Mouse (Mus musculus) heart, embryonic 10.5 days (tissue): ENCODE results near the gene Slc28a2. TPM values are rescaled to one million over a fixed set of nuclear protein-coding genes. Genes with fewer than 3 reads are reported as not detected.
"Not testable (repeated sequence)": the region's sequence is repeated elsewhere in the genome, so short reads cannot be mapped to it uniquely, and the experiment has no call there.

Source experiments
- DNase-seq: peaks from one replicate; pipeline ENCODE4 v3.0.0-alpha.2; 2017; ENCODE audit warnings: low spot score
- H3K27ac ChIP-seq: fragments of 300-500 bp; sonication (generic); 2 replicates; pipeline ENCODE4 v1.5.1; 2016; ENCODE audit warnings: mild to moderate bottlenecking
- H3K27me3 ChIP-seq: fragments of 300-500 bp; sonication (generic); 2 replicates; pipeline ENCODE4 v1.6.1; 2016; ENCODE audit warnings: mild to moderate bottlenecking; ENCODE audit not compliant: poor library complexity, insufficient read depth, severe bottlenecking
- H3K36me3 ChIP-seq: fragments of 300-500 bp; sonication (generic); 2 replicates; pipeline ENCODE4 v1.6.1; 2016; ENCODE audit warnings: mild to moderate bottlenecking, moderate library complexity
- H3K4me1 ChIP-seq: fragments of 300-500 bp; sonication (generic); 2 replicates; pipeline ENCODE4 v1.6.1; 2016; ENCODE audit warnings: mild to moderate bottlenecking
- H3K4me3 ChIP-seq: fragments of 300-500 bp; sonication (generic); 2 replicates; pipeline ENCODE4 v1.5.1; 2016; ENCODE audit warnings: mild to moderate bottlenecking, moderate library complexity
- H3K9me3 ChIP-seq: fragments of 300-500 bp; sonication (generic); 2 replicates; pipeline ENCODE4 v1.6.1; 2016; ENCODE audit warnings: mild to moderate bottlenecking, moderate library complexity
- WGBS: fragments of 180-500 bp; shearing (Covaris S2); methylation state at CpG from one replicate; pipeline ENCODE4 v1.1.7; 2016; 5-methylcytosine and 5-hydroxymethylcytosine counted together
- polyA plus RNA-seq: library from polyadenylated mRNA; unstranded; fragments of >200 nt; fragmentation: Nextera tagmentation; extraction: Ambion mirVana; gene quantifications from 2 replicates; pipeline ENCODE4 v1.2.1, GENCODE M21; 2016

Gene Slc28a2
- polyA plus RNA-seq, 1 experiment from 2014 or later: 0.26 TPM

- not testable (repeated sequence) for H3K36me3 ChIP-seq, H3K27me3 ChIP-seq, H3K4me1 ChIP-seq, H3K4me3 ChIP-seq, H3K9me3 ChIP-seq, DNase-seq, H3K27ac ChIP-seq
- WGBS: 55% methylated on average over 3 of the region's 3 CpGs
These were observed 59.4 kb downstream of the Slc28a2 start for GRCm38 (mm10) chr2:122485654-122486053.

GRCm38 (mm10) chr2:122486122-122486521 lies 59.8 kb downstream of the Slc28a2 start:
- not testable (repeated sequence) for H3K27ac ChIP-seq, H3K4me1 ChIP-seq, H3K9me3 ChIP-seq, H3K36me3 ChIP-seq, H3K4me3 ChIP-seq, H3K27me3 ChIP-seq, DNase-seq

- no peaks in the 10 kb centered on the region for H3K9me3 ChIP-seq
- H3K27me3 ChIP-seq: no peaks in the 10 kb centered on the region
- H3K4me3 ChIP-seq: no peak overlapping the region
- H3K4me1 ChIP-seq: no peaks in the 10 kb centered on the region
- 81% methylated on average over 2 of the region's 2 CpGs for WGBS
- H3K36me3 ChIP-seq: no peaks in the 10 kb centered on the region
- no peak overlapping the region for H3K27ac ChIP-seq
- no peak for DNase-seq
These were observed 60.4 kb downstream of the Slc28a2 start for GRCm38 (mm10) chr2:122486674-122487073.

Other genes starting within 250 kb of the Slc28a2 start
- gene Patl2, start 240.3 kb upstream of the Slc28a2 start, polyA plus RNA-seq: 0.05 TPM in 1 of 2 replicates, not detected in the other
- not detected in 2 replicates for gene Terb2, start 240.2 kb upstream of the Slc28a2 start, polyA plus RNA-seq
- gene Sord, start 191.7 kb upstream of the Slc28a2 start, polyA plus RNA-seq: 40.8 and 41.3 TPM in 2 replicates
- not detected in 2 replicates for gene Duox2, start 128.0 kb upstream of the Slc28a2 start, polyA plus RNA-seq
- gene Duoxa2, start 127.6 kb upstream of the Slc28a2 start, polyA plus RNA-seq: 0.26 TPM in 1 of 2 replicates, not detected in the other
- not detected in 2 replicates for gene Duoxa1, start 112.7 kb upstream of the Slc28a2 start, polyA plus RNA-seq
- 0.02 TPM in 1 of 2 replicates, not detected in the other for gene Duox1, start 110.8 kb upstream of the Slc28a2 start, polyA plus RNA-seq
- gene Shf, start 57.3 kb upstream of the Slc28a2 start, polyA plus RNA-seq: 3.2 and 5.4 TPM in 2 replicates
- gene Gm14085, start 58.5 kb downstream of the Slc28a2 start, polyA plus RNA-seq: not detected in 2 replicates
- 19.3 and 30.1 TPM in 2 replicates for gene Gatm, start 184.8 kb downstream of the Slc28a2 start, polyA plus RNA-seq
- gene AA467197, start 210.5 kb downstream of the Slc28a2 start, polyA plus RNA-seq: not detected in 2 replicates